Mouse (Mus musculus) monocyte, adult 5-6 weeks (primary cell): ENCODE results near the gene Cdh23. TPM values are rescaled to one million over a fixed set of nuclear protein-coding genes. Genes with fewer than 3 reads are reported as not detected.

Source experiments
- ATAC-seq: fragments of 153-309, 156-312 bp; replicated peaks from 2 replicates; pipeline ENCODE4 v1.8.0; 2017; ENCODE audit warnings: mild to moderate bottlenecking; ENCODE audit not compliant: low TSS enrichment, insufficient number of reproducible peaks, severe bottlenecking, poor library complexity, low FRiP score
- total RNA-seq: library from RNA; stranded (forward); fragments of 200-1000, 200-491, 200-594 nt; gene quantifications from 3 replicates; pipeline ENCODE4 v1.2.3, GENCODE M21; 2017

Gene Cdh23
- total RNA-seq, 1 experiment from 2014 or later = 1.1 TPM

DNA sequence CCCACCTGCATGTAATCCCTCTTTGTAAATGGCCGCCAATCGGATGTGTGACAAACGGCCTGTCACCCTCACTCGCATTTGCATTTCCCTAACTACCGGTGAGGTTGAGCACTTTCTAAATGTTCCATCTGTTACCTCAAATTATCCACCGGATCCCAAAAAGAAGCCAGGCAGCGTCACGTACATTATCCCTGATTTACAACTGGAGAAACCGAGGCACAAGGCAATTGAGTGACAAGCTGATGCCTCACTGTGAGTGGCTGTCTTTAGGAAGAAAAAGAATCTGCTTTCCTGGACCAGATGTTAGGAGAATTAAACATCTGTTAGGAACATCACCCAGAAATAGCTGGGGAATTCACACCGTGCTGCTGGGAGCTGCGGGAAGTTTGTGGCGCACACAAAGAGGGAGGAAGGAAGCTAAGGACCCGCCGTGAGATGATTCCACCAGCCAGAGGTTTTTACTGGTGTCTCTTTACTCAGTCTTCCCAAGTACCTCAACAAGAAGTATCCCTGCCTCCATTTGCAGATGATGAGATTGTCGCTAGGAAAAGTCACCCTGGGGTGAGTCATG is 36.8 kb downstream of the Cdh23 start:
- no peak for ATAC-seq

DNA sequence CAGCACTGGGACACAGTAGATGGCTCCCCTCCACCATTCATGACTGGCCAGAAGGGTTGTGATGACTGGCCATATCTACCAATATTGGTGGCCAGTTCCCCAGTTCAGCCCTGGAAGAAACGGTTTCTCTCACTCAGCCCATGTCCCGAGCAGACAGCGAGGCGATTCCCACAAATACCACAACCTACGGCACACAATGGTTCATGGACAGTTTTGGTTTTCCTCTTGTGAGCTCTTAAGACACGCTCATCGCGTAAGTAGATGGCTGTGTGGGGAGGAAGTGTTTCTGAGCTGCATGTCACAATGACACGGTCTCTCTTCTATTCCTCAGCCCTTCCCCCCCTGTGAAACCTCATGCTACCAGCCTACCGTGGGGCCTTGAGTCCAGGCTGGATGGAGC is 38.1 kb downstream of the Cdh23 start:
- no peak for ATAC-seq

DNA sequence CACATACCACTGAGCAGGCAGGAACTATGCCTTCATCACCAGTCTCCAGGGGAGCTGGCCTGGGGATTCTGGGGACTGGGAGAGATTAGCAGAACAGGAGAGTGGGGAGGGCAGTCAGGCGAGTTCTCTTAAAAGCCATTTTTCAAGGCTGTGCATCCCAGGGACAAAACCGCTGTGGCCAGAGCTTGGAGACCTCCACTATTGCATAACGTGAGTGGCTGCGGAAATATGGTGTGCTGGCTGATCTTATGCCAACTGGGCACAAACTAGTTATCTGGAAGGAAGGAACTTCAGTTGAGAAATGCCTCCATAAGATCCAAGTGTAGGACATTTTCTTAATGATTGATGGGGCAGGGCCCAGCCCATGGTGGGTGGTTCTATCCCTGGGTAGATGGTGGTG is 42.6 kb downstream of the Cdh23 start:
- no peak for ATAC-seq

DNA sequence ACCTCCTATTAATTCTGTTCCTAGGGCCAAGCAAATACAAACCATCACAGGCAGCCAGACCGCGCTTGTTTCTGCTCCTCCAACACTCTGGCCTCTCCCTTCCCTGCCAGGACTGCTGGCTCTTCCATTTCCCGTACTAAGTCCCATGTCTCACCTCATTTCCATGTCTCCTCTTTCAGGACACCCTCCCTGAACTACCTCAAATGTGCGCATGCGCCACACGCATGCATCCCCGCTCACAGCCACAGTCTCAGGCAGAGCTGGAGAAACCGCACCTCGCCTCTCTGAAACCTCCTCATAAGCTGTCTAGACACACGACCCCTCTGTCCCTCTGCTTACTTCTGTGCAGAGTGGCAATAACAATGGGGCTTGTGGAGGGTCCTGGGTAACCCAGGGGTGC is 43.2 kb downstream of the Cdh23 start:
- no peak for ATAC-seq

DNA sequence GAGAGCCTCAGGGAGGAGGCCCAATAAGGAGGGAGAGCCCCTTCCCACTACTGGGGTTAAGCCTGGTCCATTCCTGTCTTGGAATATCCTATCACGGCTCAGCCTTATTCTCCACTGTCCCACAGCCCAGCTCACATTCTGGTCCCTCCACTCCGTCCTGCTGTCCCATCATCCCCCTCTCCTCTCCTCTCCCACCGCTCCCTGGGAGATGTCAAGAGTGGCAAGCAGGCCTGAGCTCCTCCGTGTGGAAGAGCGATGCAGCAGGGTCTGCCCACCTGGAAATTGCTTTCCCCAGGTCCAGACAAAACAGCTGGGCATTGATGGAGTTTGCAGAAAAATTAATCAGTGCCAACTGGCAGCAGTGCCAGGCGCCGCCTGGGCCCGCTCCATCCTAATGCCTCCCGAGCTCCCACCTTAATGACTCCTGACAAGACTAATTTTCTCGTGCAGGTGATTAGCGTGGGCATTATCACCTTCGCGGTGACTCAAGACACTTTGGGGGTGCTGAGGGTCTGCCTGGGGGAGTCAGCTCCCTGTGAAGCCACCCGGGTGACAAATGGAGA is 52.1 kb downstream of the Cdh23 start:
- ATAC-seq = no peak

DNA sequence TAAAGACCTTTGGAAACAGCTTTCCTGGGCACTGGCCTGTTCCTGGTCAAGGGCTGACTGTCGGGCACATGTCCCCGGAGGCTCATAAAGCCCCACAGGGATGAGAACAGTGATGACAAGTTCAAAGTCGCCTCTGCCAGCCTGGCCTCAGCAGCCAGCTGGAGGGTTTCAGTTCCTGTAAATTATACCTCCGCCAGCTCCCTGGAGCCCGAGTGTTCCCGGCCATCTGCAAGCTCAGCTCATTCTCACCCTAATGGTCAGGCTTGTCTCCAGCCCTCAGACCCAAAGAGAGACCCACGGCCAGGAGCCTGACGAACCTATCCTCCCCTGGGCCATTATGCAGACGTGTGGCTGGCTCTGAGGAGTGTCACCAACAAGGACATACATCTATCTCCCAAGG is 57.0 kb downstream of the Cdh23 start:
- no peak for ATAC-seq

DNA sequence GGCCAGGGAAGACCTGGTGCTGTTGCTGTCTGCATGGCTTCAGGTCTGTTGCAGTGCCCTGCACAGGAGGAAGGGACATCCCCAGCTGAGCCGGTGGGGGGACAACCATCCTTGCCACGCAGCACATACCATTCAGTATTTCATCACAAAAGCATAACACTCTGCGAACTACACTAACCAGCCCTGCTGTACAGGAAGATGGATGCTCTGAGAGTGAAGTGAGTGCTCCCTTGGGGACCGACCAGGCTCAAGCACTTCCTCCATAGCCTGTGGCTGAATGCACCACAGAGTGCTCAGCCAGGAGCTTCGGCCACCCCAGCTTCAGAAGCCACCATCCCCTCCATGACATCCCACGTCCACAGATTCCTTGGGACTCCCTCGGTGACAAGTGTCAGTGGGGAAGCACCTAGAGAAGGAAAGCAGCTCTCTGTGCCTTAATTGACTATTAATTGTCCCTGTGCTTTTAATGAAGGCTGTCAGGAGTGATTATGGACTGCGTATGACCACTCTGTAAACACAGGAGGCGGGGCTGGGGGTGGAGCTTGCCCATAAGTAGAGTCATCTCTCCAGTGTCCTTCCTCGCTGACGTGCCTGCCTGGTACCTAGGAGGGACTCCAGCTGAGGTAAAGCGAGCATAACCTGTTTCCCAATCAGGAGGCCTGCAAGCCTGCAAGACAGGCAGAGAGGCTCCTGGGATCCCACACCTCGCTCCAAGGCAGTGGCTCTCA is 60.6 kb downstream of the Cdh23 start:
- no peak for ATAC-seq

DNA sequence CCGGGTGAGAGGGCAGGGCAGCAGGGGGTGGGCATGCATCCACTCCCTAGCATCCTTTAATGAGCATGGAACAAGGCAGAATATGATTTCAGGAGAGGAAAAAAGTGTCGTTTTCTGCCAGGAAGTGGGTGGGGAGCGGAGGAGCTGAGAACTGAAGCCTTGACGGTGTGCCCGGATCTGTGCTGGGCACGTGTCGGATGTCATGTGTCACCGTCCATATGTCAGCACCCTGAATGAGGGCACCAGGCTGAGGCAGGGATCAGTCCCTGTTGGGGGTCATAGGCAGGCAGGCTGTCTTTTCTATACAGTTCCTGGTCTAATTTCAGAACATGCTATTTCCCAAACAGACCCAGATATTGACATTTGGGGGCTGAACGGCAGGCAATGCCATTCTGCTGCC is 61.9 kb downstream of the Cdh23 start:
- ATAC-seq = no peak

DNA sequence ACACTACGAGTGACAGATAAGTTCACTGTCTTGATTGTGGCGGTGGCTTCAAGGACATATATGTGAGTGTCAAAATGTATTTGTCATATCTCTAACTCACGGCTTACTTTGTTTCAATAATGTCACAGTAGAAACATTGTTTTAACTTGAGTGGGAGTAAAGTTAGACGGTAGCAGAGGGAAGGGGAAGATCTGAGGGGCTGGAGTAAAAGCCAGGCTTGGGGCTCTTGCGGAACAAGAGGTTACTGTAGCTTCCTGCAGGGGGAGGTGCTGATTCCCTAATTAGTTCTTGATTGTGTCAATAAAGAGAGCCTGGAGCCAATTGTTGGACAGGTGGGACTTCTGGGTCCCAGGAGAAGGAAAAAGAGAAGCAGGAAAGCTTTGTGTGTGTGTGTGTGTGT is 70.2 kb downstream of the Cdh23 start:
- ATAC-seq = no peak

DNA sequence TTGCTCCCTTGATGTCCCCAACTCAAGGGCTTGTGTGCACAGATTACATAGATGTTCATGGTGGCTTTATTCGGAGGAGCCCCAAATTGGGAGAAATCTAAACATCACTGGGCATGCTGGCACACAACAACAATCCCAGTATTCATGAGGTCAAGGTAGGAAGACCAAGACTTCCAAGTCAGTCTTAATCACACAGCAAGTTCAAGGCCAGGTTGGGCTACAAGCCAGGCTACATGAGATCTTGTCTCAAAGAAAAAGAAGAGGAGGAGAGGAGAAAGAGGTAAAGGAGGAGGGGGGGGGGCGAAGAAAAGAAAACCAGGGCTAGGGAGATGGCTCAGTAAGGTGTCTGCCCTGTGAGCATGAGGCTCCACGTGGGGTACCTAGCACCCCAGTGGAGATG is 70.8 kb downstream of the Cdh23 start:
- ATAC-seq = no peak

DNA sequence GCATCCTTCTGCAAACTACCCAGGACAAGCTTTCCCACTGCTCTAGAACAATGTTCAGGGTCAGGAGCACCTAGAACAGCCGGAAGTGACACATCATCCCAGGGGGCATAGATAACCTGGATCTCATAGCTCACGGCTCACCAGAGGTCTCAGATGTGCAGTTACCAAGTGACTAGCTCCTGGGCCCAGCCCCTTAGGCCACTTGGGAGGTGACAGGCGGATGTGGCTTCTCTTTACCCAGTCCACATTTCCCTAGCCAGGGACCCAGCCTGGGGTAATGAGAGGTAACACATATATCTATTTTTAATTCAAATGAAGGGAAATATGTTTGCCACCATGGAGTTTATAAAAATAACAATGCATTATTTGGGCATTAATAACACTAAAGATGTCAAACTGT is 71.3 kb downstream of the Cdh23 start:
- ATAC-seq = no peak

DNA sequence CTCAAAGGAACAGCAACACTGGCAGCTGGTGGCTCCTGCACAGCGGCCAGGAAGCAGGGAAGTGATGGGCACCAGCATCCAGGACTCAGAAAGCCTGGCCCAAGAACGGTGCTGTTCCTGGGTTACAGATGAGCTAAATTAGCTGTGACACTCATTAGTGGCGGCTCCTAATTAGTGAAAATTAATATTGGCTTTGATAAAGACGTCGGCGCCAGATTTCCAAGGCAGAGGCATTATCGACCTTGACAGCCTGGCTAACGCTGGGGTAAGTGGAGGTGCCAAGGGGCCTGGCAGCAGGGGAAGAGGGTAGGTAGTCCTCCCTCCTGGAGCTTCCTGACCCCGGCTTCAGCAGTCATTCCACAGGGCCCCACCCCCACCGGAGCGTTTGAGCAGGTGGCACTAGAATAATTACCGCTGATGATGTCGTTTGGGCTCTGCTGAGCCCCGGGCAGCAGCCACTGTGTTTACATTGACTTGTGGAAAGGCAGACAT is 72.0 kb downstream of the Cdh23 start:
- ATAC-seq = no peak

DNA sequence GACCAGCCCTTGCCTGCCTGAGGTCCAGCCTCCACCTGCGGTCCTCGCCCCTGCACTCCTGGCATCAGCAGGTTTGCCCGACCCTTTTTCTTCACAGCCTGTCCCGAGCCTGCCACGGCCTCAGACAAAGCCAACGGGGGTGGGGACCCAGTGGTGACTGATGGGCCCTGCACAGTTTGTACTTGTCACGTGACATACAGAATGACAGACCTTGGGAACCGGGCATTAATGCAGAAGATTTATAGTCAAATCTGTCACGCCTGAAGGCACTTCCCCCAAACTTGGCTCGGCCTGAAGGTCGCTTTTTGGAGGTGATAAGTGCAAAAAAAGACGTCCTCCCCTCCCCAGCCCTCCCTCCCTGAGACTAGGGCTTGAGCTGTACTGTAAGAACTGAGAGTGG is 73.5 kb downstream of the Cdh23 start:
- ATAC-seq = no peak

DNA sequence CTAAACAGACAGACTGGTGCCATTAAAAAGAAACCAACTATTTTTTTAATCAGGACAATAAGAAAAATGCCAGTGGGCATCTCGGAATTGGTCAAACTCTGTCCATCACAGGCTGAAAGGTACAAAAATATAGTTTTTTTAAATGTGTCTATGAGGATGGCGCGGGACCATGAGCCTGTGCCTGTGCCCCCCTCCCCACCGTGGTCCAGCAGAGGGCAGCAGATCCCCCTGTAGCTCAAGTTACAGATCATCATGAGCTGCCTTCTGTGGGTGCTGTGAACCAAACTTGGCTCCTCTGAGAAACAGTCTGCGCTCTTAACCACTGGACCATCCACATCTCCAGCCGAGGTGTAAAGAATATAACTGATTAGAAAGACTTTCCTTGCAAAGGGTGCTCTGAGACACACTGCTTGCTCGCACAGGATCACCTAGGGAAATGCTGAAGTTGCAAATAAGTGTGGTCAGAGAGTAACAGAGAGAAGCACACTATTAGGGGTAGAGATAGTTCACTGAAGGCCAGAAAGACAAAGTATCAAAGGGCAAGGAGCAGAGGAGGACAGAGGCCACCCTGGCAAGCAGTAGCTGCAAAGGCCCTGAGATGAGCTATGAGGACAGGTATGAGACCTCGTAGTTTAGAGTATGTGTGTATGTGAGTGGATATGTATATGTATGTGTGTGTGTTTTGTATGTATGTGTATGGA is 74.7 kb downstream of the Cdh23 start:
- ATAC-seq = no peak

DNA sequence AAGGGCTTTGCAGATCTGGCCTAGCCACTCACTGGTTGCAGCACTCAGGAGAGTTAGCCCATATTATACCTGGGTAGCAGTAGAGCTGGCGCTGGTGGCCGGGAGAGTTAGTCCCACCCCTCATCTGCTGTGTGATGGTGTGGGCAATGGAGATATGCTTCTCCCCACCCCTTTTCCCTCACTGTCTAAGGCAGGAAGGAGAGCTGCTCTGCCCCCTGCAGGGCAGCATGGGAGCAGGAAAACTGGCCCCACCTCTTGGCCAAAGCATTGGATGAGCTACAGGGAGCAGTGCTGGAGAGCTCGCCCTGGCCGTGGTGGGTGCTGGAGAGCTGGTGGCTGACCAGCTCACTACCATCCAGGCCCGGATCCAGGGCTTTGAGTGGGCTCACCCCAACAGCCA is 80.4 kb downstream of the Cdh23 start:
- no peak for ATAC-seq

DNA sequence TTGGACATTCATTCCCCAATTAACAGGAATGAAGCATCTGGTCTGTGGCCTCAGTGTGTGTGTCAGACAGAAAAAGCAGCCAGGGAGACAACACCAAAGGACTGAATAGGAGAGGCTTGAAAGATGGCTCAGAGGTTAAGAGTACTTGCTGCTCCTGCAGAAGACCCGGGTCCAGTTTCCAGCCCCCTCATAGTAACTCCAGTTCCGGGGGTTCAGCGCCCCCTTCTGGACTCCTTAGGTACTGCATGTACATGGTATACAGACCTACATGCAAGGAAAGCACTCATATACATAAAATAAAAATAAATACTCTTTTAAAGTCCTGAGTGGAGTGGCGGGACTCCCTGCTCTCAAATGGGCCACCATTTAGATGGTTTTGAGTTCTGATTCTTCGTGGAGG is 83.4 kb downstream of the Cdh23 start:
- ATAC-seq = no peak

DNA sequence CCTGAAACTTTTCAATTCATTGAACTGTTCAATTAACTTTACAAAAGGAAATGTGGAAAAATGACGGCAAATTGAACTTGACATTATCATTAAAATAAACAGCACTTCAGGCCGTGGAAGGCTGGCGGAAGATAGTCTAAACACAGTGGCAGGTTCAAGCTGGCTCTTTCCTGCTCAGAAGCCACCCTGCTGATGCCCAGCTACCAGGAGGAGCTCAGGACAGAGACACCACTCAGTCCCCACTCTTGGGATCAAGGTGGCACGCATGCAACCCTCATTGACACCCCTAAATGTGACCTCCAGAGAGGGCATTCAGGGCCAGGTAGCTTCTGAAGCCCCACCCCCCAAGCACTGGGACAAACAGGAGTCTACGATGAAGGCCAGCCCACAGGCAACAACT is 89.1 kb downstream of the Cdh23 start:
- ATAC-seq = no peak

DNA sequence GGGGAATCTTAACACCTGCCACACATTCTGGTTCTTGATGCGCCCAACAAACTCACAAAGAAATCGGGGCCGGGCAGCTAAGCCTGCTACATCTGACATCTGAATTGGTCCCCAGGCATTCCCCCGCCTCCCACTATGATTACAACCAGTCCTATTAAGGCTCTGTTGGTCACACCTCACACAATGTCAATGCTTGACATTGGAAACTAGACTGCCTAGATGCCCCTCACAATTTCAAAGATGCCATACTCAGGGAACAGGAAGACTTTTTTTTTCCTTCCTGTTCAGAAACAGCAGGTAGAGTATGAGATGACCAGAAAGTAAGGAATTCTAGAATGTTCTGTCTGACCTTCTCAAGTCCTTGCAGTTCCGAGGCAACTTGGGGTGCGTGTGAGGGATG is 89.6 kb downstream of the Cdh23 start:
- no peak for ATAC-seq

DNA sequence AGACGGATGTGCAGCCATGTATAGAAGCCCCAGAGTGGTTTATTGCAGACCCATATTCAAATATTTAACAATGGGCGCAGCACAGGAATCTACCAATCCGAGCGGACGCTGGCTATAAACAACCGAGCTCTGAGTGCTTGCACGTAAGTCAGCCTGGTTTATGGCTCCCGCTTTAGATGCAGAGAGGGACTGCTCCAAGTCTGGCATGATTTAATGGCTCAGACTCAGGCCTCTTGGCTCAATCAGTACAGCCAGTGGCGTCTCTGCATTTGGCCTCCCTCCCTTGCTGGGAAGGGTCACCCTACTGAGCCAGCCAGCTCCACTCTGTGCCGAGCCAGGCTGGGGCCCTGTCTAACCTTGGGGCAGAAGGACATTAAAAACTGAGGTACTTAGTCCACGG is 94.1 kb downstream of the Cdh23 start:
- ATAC-seq = no peak

DNA sequence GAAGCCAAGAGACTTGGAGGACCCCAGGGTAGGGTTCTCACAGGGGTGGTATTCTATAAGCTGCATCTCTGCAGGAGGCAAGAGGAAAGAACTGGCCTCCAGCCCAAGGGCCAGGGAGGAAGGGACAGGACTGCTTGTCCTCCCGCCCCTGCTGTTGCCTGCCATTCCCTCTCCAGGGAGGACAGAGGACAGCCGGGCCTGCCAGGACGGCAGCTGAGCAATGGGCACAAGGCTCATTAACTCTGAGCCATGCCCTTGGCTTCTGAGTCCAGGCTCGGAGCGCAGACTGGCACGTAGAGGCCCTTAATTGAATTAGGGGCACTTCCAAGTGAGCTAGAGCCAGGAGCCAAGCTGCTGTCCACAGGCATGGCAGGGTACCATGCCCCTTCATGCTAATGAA is 101.1 kb downstream of the Cdh23 start:
- ATAC-seq = no peak
